Mouse (Mus musculus) frontal cortex, adult (tissue): ENCODE measurements around the gene Igsf23.
"Not testable (repeated sequence)": the region's sequence is repeated elsewhere in the genome, so short reads cannot be mapped to it uniquely, and the experiment has no call there.

Experiments used
- ATAC-seq: cut with Nextera tagmentation; 2 replicates; pipeline ENCODE4 v1.9.2; 2017; ENCODE audit warnings: mild to moderate bottlenecking, moderate library complexity, mixed read lengths; ENCODE audit not compliant: low TSS enrichment

The Igsf23 gene

GRCm38 (mm10) chr7:19935171-19935751 lies 15.3 kb downstream of the Igsf23 start:
- ATAC-seq, result no peak

DNA sequence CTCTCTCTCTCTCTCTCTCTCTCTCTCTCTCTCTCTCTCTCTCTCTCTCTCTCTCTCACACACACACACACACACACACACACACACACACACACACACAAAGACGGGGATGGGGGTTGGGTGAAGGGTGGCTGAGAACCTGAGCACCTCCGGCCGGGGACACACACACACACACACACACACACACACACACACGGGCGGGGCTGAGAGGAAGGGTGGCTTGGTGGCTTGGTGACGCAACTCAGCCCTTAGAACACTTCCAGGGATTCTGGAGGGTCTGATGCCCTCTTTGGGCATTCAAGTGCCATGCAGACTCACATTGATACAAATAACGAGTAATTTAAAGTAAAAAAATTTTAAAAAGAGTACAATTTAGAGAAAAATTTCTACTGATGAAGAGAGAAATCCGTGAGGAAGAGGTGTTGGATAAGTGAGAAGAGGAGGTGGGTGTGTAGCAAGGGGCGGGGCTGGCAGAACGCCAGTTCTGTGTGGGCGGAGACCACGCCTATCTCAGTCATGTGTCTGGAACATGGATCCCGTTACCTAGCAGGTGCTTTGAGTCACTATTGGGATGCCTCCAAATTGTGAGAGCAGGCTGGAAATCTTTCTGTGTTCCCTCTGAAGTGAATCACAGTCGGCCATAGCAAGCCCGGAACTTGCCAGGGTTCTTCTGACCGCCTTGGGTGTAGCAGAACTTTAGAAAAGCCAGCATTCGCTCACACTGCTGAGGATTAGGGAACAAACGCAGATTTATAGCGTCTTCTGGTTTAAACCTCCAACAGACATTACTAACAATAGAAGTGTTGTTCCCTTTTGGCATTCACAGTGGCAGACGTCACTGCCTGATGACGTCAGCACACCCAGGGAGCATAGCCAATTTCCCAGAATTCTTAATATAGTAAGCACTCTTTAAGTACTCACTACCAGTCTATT lies 17.4 kb downstream of the Igsf23 start:
- peak; percentile 74 for ATAC-seq

DNA sequence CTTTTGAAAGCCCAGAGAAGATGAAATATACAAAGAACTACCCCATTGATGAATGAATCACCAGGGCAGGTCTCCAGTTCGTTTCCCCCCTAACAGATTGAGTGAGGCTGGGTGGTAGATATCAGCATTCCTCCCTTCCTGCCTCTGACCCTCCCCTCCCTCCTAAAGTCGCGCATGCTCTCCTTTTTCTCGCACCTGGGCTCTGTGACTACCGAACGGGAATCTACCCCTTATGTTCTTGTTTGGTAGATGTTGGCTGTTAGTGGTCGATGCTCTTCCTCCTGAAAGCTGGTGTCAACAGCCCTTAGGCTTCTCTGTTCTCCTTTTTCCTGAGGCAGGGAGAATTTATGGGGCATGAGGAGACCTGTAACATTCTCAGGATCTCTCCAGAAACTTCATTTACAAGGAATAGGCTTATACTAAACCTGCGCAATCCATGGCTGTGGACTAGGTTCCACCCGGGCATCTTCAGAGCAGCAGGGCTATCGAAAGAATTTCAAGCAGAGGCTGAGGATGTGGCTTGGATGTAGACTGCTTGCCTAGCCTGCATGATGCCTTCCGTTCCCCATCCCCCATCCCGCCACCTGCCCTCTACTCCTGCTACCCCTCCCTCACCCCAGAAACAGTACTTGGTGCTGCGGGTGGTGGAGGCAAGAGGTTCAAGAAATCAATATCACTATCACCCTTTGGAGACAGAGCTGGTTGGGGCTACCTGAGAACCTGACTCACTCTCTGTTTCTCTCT lies 18.3 kb downstream of the Igsf23 start:
- ATAC-seq, result no peak

DNA sequence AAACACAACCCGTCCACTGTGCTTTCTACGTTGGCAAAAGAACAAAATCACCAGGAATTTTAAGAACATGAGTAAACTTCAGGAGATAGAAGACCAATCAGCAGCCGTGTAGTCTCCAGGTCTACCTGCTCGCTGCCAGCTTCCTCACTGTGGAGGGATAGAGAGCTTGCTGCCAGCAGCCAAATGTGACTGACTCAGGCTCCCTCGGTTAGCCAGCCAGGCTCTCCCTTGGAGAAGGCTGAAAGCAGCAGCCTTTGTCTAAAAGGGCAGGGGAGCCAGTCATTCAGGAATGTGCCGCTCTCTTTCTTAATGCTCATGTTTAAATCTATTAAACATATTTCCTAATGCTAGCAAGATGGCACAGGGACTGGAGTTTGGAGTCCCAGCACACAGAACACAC lies 20.1 kb downstream of the Igsf23 start:
- ATAC-seq, result not testable (repeated sequence)

DNA sequence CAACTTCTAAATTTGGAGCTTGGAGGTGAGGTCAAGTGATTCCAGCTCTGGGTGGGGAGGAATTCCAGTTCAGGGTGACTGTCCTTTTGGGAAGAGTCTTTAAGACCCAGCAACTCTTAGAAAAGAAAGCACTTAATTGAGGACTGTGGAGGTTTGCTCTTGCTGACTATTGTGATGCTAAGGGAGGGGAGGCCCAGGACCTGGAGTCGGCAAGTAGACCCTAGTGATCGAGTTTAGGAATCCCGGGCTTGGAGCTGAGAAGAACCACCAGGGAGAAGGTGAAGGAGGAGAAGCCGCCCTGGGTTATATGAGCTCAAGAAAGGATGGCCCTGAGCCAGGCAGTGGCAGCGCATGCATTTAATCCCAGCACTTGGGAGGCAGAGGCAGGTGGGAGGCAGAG lies 22.1 kb downstream of the Igsf23 start:
- ATAC-seq, result no peak

- no peak for ATAC-seq
Measured at GRCm38 (mm10) chr7:19926849-19927480, 23.6 kb downstream of the Igsf23 start.

- ATAC-seq, result no peak
Measured at GRCm38 (mm10) chr7:19925376-19925775, 25.2 kb downstream of the Igsf23 start.

- no peak for ATAC-seq
Measured at GRCm38 (mm10) chr7:19923797-19924196, 26.8 kb downstream of the Igsf23 start.

- ATAC-seq, result no peak
Measured at GRCm38 (mm10) chr7:19923354-19923753, 27.2 kb downstream of the Igsf23 start.

- peak; percentile 96 for ATAC-seq
Measured at GRCm38 (mm10) chr7:19920506-19921261, 29.9 kb downstream of the Igsf23 start, which contains the start of gene Pvr. TSS of gene Pvr (minus strand) at chr7:19921160.

- peak; percentile 34; the same call in 1 of the 2 replicates for ATAC-seq
Measured at GRCm38 (mm10) chr7:19920166-19920505, 30.4 kb downstream of the Igsf23 start.

- no peak for ATAC-seq
Measured at GRCm38 (mm10) chr7:19914558-19914957, 36.0 kb downstream of the Igsf23 start.

DNA sequence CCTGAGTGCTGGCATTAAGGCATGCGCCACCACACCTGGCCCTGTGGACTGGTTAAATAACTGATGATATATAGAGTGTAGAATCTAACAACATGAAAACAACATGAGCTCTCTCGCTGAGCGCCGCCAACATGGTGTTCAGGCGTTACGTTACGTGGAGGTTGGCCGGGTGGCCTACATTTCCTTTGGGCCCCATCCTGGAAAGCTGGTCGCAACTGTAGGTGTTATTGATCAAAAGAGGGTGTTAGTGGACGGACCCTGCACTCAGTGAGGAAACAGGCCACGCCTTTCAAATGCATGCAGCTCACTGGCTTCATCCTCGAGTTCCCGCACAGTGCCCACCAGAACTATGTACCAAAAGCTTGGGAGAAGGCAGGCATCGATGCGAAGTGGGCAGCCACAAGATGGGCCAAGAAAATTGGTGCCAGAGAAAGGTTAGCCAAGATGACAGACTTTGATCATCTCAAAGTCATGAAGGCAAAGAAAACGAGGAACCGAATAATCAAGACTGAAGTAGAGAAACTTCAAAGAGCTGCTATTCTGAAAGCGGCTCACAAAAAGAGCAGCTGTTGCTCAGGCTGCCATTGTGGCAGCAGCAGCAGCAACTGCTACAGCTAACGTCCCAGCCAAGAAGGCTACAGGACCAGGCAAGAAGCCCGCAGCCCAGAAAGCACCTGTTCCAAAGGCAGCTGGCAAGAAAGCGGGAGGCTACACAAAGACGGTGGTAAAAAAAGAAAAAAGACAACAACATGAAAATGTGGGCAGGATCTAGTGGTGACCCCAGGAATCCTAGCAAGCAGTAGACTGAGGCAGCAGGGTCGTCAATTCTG lies 38.6 kb downstream of the Igsf23 start:
- ATAC-seq, result no peak

GRCm38 (mm10) chr7:19911292-19911658 lies 39.3 kb downstream of the Igsf23 start:
- ATAC-seq, result no peak

GRCm38 (mm10) chr7:19910421-19911291 lies 39.9 kb downstream of the Igsf23 start:
- peak; percentile 79; the same call in 1 of the 2 replicates for ATAC-seq

DNA sequence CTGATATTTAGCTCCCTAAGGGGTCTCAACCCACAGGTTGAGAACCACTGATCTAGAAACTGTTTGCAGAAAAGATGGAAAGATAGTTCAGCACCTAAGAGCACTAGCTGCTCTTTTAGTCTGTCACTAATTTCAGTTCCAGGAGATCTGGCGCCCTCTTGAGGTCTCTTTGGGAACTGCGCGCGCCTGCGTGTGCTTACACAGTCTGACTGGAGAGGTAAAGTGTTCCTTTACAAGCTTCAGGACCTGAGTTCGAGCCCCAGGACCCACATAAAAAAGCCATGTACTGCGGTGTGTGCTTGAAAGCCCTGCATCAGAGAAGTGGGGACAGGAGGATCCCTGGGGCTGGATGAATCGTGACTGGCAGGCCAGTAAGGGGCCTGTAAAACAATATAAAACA lies 60.7 kb downstream of the Igsf23 start:
- no peak for ATAC-seq

DNA sequence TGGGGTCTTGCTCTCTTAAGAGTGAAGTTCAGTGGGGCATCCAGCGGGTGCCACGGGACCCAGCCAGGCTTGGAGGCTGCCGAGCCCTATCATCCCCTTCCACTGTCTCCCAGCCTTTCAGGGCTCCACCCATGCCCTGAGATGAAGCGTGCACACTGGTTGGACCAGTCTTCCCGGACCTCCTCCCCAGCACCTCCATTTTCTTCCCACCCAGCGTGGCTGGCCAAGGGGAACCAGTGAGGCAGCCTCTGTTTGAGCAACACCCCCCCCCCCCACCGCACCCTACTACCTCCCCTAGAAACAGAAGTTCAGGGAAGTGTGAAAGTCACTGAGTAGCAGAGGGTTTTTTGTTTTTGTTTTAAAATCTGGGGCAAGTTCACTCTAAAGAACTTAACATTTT lies 62.7 kb downstream of the Igsf23 start, which contains the start of gene Ceacam19:
Gene Ceacam19 (minus strand): TSS at position 117 of the 400 bp plus-strand sequence.
- no peak for ATAC-seq
